ENCODE assay signal across 11 mouse cellular contexts in the genomic region with DNA sequence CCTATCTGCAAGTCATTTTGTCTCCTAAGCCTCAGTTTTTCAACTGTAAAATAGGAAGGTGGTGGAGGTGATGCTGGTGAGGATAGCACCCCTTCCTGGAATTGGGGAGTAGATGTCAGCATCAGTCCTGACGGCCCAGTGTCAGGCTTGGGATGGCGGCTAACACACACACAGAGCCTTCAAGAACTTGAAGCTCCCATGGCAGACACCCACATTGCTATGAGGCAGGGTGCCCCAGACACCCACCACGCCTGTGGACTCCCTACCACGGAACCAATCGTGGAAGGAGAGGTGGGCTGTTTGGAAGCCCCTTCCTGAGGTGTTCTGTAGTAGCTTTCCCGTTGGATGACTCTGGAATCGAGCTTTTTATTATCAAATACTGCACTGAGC. TPM values are rescaled to one million over a fixed set of nuclear protein-coding genes. Genes with fewer than 3 reads are reported as not detected.
DNase-seq lines count a peak whose midpoint lies in the region; ATAC-seq and TF ChIP-seq lines count a peak whose summit lies in the region.
"Had no signal": no experiment of that assay in that cellular context is flagged by ENCODE, and none has a peak within 500 bp of the region (broad histone marks: within the 10 kb centered on the region; RNA-seq: fewer than 3 reads in every experiment).

No protein-coding gene starts in this region.

- 31% methylated on average over 7 of the region's 7 CpGs for WGBS in heart, embryonic 13.5 days
- 31% methylated on average over 7 of the region's 7 CpGs for WGBS in hindbrain, embryonic 12.5 days
- WGBS in midbrain, embryonic 10.5 days = 30% methylated on average over 7 of the region's 7 CpGs

- intact Hi-C loops in heart, postnatal 36 days (cut with DNase I) = no loop called here
- intact Hi-C loops in left cerebral cortex, postnatal 10 days (cut with DNase I) = no loop called here

- no peak overlapping the region for H3K27ac ChIP-seq in heart, embryonic 13.5 days (replicated peaks)
- H3K27ac ChIP-seq in bone marrow macrophage, adult 2 months (ENCODE audit: insufficient read depth, low read depth, low read length) = no peak overlapping the region
- peak overlapping the region; percentile 76 for H3K27ac ChIP-seq in hindbrain, embryonic 12.5 days
- H3K27ac ChIP-seq in midbrain, embryonic 10.5 days (replicated peaks) = peak overlapping the region; percentile 83

- H3K4me3 ChIP-seq in heart, embryonic 13.5 days = peak overlapping the region; percentile 54
- H3K4me3 ChIP-seq in bone marrow macrophage, adult 2 months (ENCODE audit: insufficient read depth, low read length) = 0 out of 2 replicates have a peak overlapping the region, but pooled peaks have one; percentile 16
- H3K4me3 ChIP-seq in hindbrain, embryonic 12.5 days = peak overlapping the region; percentile 42
- peak overlapping the region; percentile 60 for H3K4me3 ChIP-seq in midbrain, embryonic 10.5 days

- H3K9me3 ChIP-seq in heart, embryonic 13.5 days = no peaks in the 10 kb centered on the region
- no peaks in the 10 kb centered on the region for H3K9me3 ChIP-seq in hindbrain, embryonic 12.5 days (replicated peaks)
- H3K9me3 ChIP-seq in midbrain, embryonic 10.5 days (replicated peaks) = no peaks in the 10 kb centered on the region

- ATAC-seq in heart, embryonic 13.5 days (ENCODE audit: extremely low read depth, insufficient number of reproducible peaks, low FRiP score, low TSS enrichment) = no peak
- ATAC-seq in hindbrain, embryonic 12.5 days (ENCODE audit: low FRiP score) = no peak
- no peak for ATAC-seq in inflammation-experienced regulatory T-cells, adult 6 months

- H3K4me2 ChIP-seq in heart, embryonic 13.5 days = peak overlapping the region; percentile 87
- H3K4me2 ChIP-seq in hindbrain, embryonic 12.5 days (replicated peaks) = peak overlapping the region; percentile 87

- no peak for DNase-seq in heart, postnatal 36 days
- no peak for DNase-seq in midbrain, embryonic 10.5 days (ENCODE audit: low spot score)
- DNase-seq in adrenal gland, postnatal 14 days = no peak
- no peak for DNase-seq in left cerebral cortex, postnatal 10 days (ENCODE audit: extremely low spot score in 1 of 2, low spot score in 2 of 2)
- DNase-seq: gastrocnemius, postnatal 14 days had no signal

- peak overlapping the region; percentile 76 for H3K9ac ChIP-seq in heart, embryonic 13.5 days
- H3K9ac ChIP-seq in hindbrain, embryonic 12.5 days = peak overlapping the region; percentile 61

- TF ChIP-seq POLR2A in bone marrow macrophage, adult 2 months (IDR thresholded peaks at IDR 0.05; ENCODE audit: borderline replicate concordance, low read depth, low read length) = no peak

- H3K27me3 ChIP-seq in heart, embryonic 13.5 days (replicated peaks) = peaks cover 48% of the 10 kb centered on the region
- H3K27me3 ChIP-seq in hindbrain, embryonic 12.5 days = no peaks in the 10 kb centered on the region
- H3K27me3 ChIP-seq in midbrain, embryonic 10.5 days (ENCODE audit: low read depth, poor library complexity, severe bottlenecking) = peaks cover 27% of the 10 kb centered on the region

- H3K36me3 ChIP-seq in heart, embryonic 13.5 days = no peaks in the 10 kb centered on the region
- H3K36me3 ChIP-seq in hindbrain, embryonic 12.5 days = no peaks in the 10 kb centered on the region
- H3K36me3 ChIP-seq in midbrain, embryonic 10.5 days = no peaks in the 10 kb centered on the region

- TF ChIP-seq CTCF in bone marrow macrophage, adult 2 months (IDR thresholded peaks at IDR 0.05; ENCODE audit: low read depth, low read length) = no peak

- peaks cover 21% of the 10 kb centered on the region for H3K4me1 ChIP-seq in heart, embryonic 13.5 days
- peaks cover 5% of the 10 kb centered on the region for H3K4me1 ChIP-seq in bone marrow macrophage, adult 2 months (ENCODE audit: control insufficient read depth, insufficient read depth, low read length)
- peaks cover 26% of the 10 kb centered on the region for H3K4me1 ChIP-seq in hindbrain, embryonic 12.5 days
- peaks cover 47% of the 10 kb centered on the region for H3K4me1 ChIP-seq in midbrain, embryonic 10.5 days

RNA-seq across cellular contexts. Expression of a gene that starts 0.5 kb away (rescaled TPM):
- polyA plus RNA-seq in heart, embryonic 13.5 days (2015; fragmentation: Nextera tagmentation; extraction: Ambion mirVana) = 2.2 and 2.7 TPM in 2 replicates
- total RNA-seq in heart, postnatal 36 days (2021) = 1 to 10 TPM; 5.6 to 6.2 TPM
- polyA plus RNA-seq in bone marrow macrophage, adult 2 months (2012; ENCODE audit: insufficient read depth, insufficient read length, missing spikeins) = not detected in 2 replicates
- 8.2 and 8.9 TPM in 2 replicates for polyA plus RNA-seq in hindbrain, embryonic 12.5 days (2016; fragmentation: Nextera tagmentation; extraction: Ambion mirVana)
- 2.3 and 3.1 TPM in 2 replicates for polyA plus RNA-seq in midbrain, embryonic 10.5 days (2016; fragmentation: Nextera tagmentation; extraction: Ambion mirVana)
- total RNA-seq in adrenal gland, postnatal 14 days (2021) = 2.0 and 2.4 TPM in 2 replicates
- total RNA-seq in left cerebral cortex, postnatal 10 days (2021) = 1 to 10 TPM; 3.3 to 3.7 TPM
- polyA plus RNA-seq in inflammation-experienced regulatory T-cells, adult 6 months (2017; shearing (Covaris generic)) = not detected

RNA-seq across cellular contexts. Expression of a gene that starts 28.4 kb away (rescaled TPM):
- not detected in 2 replicates for polyA plus RNA-seq in heart, embryonic 13.5 days (2015; fragmentation: Nextera tagmentation; extraction: Ambion mirVana)
- not detected for total RNA-seq in heart, postnatal 36 days (2021)
- polyA plus RNA-seq in bone marrow macrophage, adult 2 months (2012; ENCODE audit: insufficient read depth, insufficient read length, missing spikeins) = not detected in 2 replicates
- polyA plus RNA-seq in hindbrain, embryonic 12.5 days (2016; fragmentation: Nextera tagmentation; extraction: Ambion mirVana) = not detected in 2 replicates
- not detected in 2 replicates for polyA plus RNA-seq in midbrain, embryonic 10.5 days (2016; fragmentation: Nextera tagmentation; extraction: Ambion mirVana)
- not detected in 2 replicates for total RNA-seq in adrenal gland, postnatal 14 days (2021)
- not detected for total RNA-seq in left cerebral cortex, postnatal 10 days (2021)
- not detected for polyA plus RNA-seq in inflammation-experienced regulatory T-cells, adult 6 months (2017; shearing (Covaris generic))
- total RNA-seq: gastrocnemius, postnatal 14 days had no signal
- polyA plus RNA-seq: brain, embryonic 14.5 days; urinary bladder, adult 2 months had no signal

Comparison
In these comparisons a context has a peak if more than half of its experiments do, and no peak if none do; other contexts are left out.
1. H3K27ac ChIP-seq: peak in hindbrain, embryonic 12.5 days (single experiment) and midbrain, embryonic 10.5 days (single experiment); none in heart, embryonic 13.5 days (single experiment) and bone marrow macrophage, adult 2 months (single experiment).
2. Peak in every context shown above with its lines, with median percentiles within 50 percentile points of each other: H3K4me3 ChIP-seq.